Mouse (Mus musculus): ENCODE data around the gene P2rx6. TPM values are rescaled to one million over a fixed set of nuclear protein-coding genes. Genes with fewer than 3 reads are reported as not detected.
"Not testable (repeated sequence)": the region's sequence is repeated elsewhere in the genome, so short reads cannot be mapped to it uniquely, and the experiment has no call there.

The P2rx6 gene
- total and polyA plus RNA-seq, 2 experiments from 2014 or later, result 2.3 to 5.1 TPM

DNA sequence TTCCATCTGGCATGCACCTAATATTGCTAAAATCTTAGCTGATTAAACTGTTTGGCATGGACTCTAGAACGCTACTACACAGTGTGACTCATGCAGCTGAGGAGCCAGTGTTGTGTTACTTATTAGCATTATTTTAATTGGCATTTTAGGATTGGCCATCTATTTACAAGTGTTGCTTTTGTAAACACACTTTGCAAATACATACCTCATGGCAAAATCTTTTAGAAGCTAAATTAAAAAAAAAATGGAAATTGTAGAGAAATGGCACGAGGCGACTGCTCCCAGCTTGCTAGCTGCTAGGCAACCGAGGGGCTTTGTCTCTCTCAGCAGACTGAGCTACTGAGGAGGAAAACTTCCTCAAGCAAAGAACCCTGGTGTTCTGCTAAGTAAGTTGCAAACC is 43.3 kb downstream of the P2rx6 start:
- Histone ChIP-seq H3K36me3 (ENCODE audit: insufficient read depth, low read length) (no peaks in the 10 kb centered on the region), H3K9me3 (ENCODE audit: low read length) (no peaks in the 10 kb centered on the region), H3K4me3 (ENCODE audit: low read length) (no peak overlapping the region), H3K4me1 (ENCODE audit: insufficient read depth, low read length) (no peaks in the 10 kb centered on the region), H3K27me3 (ENCODE audit: insufficient read depth, low read length) (no peaks in the 10 kb centered on the region), H3K4me2 (ENCODE audit: low read depth, low read length) (no peak overlapping the region), H3K27ac (no peak overlapping the region), H3K9ac (replicated peaks; ENCODE audit: low read length) (no peak overlapping the region)
- ATAC-seq (no peak), DNase-seq (ENCODE audit: low spot score) (peak; percentile 32)
- TF ChIP-seq CTCF (IDR thresholded peaks at IDR 0.05; ENCODE audit: low read depth), result no peak
- WGBS, result 37% methylated on average over 4 of the region's 4 CpGs

DNA sequence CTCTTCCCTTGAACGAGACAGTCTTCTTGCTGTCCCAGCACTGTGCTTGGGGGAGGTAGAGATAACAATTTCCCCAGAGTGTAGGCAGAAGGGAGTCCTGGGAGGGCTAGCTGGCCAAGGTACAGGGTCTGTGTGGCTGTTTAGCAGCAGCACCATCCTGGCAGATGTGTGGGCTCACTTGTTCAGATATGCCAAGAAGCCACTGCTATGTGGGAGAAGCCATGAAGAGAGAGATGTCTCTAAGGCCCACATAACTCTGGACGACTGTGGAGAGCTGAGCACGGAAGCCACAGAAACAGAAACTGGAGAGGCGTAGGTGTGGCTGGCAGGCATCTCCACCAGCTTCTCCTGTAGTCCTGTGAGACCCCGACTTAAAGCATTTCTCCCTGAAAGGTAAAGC is 44.0 kb downstream of the P2rx6 start:
- TF ChIP-seq CTCF (IDR thresholded peaks at IDR 0.05; ENCODE audit: low read depth), result no peak
- Histone ChIP-seq H3K27ac (no peak overlapping the region), H3K9ac (replicated peaks; ENCODE audit: low read length) (no peak overlapping the region), H3K36me3 (ENCODE audit: insufficient read depth, low read length) (no peaks in the 10 kb centered on the region), H3K27me3 (ENCODE audit: insufficient read depth, low read length) (no peaks in the 10 kb centered on the region), H3K4me2 (ENCODE audit: low read depth, low read length) (no peak overlapping the region), H3K4me1 (ENCODE audit: insufficient read depth, low read length) (no peaks in the 10 kb centered on the region), H3K4me3 (ENCODE audit: low read length) (no peak overlapping the region), H3K9me3 (ENCODE audit: low read length) (no peaks in the 10 kb centered on the region)
- ATAC-seq (no peak), DNase-seq (ENCODE audit: low spot score) (no peak)
- 71% methylated on average over 5 of the region's 5 CpGs for WGBS

DNA sequence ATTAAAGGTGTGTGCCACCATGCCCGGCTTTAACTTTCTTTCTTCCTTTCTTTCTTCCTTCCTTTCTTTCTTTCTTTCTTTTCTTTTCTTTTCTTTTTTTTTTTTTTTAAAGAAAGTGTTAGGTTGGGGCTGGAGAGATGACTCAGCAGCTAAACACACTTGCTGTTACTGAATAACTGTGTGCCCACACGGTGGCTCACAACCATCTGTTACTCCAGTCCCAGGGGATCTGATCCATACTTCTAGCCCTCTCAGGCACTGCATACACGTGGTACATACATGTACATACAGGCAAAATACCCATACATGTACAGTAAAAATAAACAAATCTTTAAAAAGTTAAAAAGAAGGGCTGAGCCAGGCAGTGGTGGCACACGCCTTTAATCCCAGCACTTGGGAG is 49.7 kb downstream of the P2rx6 start:
- H3K9me3 ChIP-seq (ENCODE audit: low read length), result no peaks in the 10 kb centered on the region
- H3K9ac ChIP-seq (replicated peaks; ENCODE audit: low read length), result no peak overlapping the region
- no peak for ATAC-seq
- WGBS, result 71% methylated on average over 4 of the region's 4 CpGs
- H3K4me2 ChIP-seq (ENCODE audit: low read depth, low read length), result no peak overlapping the region
- no peaks in the 10 kb centered on the region for H3K4me1 ChIP-seq (ENCODE audit: insufficient read depth, low read length)
- DNase-seq (ENCODE audit: low spot score), result no peak
- no peaks in the 10 kb centered on the region for H3K36me3 ChIP-seq (ENCODE audit: insufficient read depth, low read length)
- no peaks in the 10 kb centered on the region for H3K27me3 ChIP-seq (ENCODE audit: insufficient read depth, low read length)
- H3K4me3 ChIP-seq (ENCODE audit: low read length), result no peak overlapping the region
- TF ChIP-seq CTCF (IDR thresholded peaks at IDR 0.05; ENCODE audit: low read depth), result no peak
- H3K27ac ChIP-seq, result no peak overlapping the region

DNA sequence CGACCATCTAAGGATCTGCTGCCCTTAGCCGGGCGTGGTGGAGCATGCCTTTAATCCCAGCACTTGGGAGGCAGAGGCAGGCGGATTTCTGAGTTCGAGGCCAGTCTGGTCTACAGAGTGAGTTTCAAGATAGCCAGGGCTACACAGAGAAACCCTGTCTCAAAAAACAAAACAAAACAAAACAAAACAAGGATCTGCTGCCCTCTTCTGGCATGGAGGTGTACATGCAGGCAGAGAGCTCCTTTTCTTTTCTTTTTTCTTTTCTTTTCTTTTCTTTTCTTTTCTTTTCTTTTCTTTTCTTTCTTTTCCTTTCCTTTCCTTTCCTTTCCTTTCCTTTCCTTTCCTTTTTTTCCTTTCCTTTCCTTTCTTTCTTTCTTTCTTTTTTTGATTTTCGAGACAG is 53.1 kb downstream of the P2rx6 start:
- 90% methylated on average over 6 of the region's 6 CpGs for WGBS
- not testable (repeated sequence) for H3K4me2 ChIP-seq (ENCODE audit: low read depth, low read length); H3K4me1 ChIP-seq (ENCODE audit: insufficient read depth, low read length); H3K27ac ChIP-seq; H3K9me3 ChIP-seq (ENCODE audit: low read length); H3K4me3 ChIP-seq (ENCODE audit: low read length); H3K9ac ChIP-seq (replicated peaks; ENCODE audit: low read length); H3K27me3 ChIP-seq (ENCODE audit: insufficient read depth, low read length); DNase-seq (ENCODE audit: low spot score); H3K36me3 ChIP-seq (ENCODE audit: insufficient read depth, low read length); ATAC-seq
- peak; percentile 65 for TF ChIP-seq CTCF (IDR thresholded peaks at IDR 0.05; ENCODE audit: low read depth)

DNA sequence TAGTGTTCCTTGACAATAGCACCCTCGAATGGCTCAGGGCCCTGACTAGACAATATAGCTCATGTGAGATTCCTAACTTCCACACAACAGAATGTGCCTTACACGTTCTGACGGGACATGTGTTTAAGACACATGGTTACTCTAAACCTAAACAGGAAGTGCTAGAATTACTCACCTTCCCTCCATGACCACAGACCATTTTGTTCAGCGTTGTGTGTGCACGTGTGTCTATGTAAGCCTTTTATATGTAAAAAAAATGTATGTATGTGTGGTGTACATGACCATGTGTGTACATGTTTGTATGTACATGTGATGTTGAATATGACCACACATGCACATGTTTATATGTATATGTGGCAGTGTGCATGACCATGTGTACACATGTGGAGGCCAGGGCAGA is 54.5 kb downstream of the P2rx6 start:
- Histone ChIP-seq H3K9ac (replicated peaks; ENCODE audit: low read length) (no peak overlapping the region), H3K27me3 (ENCODE audit: insufficient read depth, low read length) (no peaks in the 10 kb centered on the region), H3K9me3 (ENCODE audit: low read length) (no peaks in the 10 kb centered on the region), H3K4me1 (ENCODE audit: insufficient read depth, low read length) (no peaks in the 10 kb centered on the region; the same call in 1 of the 2 replicates), H3K4me3 (ENCODE audit: low read length) (no peak overlapping the region), H3K4me2 (ENCODE audit: low read depth, low read length) (no peak overlapping the region), H3K36me3 (ENCODE audit: insufficient read depth, low read length) (no peaks in the 10 kb centered on the region), H3K27ac (no peak overlapping the region)
- 85% methylated on average over 5 of the region's 5 CpGs for WGBS
- ATAC-seq (no peak), DNase-seq (ENCODE audit: low spot score) (no peak)
- TF ChIP-seq CTCF (IDR thresholded peaks at IDR 0.05; ENCODE audit: low read depth), result no peak

DNA sequence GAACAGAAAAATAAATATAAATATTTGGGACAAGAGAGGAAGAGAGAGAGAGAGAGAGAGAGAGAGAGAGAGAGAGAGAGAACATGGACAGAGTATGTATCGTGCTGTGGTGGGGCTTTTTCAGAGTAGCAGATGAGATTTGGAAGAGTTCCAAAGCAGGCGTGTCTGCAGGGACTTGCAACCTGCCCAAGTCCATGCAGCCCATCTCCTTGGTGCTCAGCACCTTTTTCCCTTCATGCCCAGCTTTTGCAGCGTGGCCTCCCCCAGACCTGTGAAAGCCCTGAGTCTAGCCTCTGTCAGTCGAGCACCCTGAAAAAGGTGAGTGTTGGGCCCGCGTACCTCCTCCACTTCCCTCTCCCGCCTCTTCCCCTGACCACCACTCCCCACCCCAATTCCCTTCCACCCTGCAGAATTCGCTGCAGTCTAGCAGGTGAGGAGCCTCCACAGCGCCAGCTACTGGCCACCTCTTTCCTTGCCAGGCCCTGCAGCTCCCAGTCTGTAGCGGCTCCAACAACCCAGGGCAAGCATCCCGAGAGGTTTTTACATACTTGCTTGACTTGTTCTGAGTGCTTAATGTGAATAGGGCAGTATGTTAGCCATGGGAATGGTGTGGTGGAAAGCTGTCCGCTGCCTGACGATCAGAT is 56.4 kb downstream of the P2rx6 start:
- 0 out of 2 replicates have a peak, but pooled peaks cover 4% of the 10 kb centered on the region for H3K36me3 ChIP-seq (ENCODE audit: insufficient read depth, low read length)
- WGBS, result 21% methylated on average over 13 of the region's 13 CpGs
- no peak overlapping the region for H3K9ac ChIP-seq (replicated peaks; ENCODE audit: low read length)
- H3K27me3 ChIP-seq (ENCODE audit: insufficient read depth, low read length), result no peaks in the 10 kb centered on the region
- no peaks in the 10 kb centered on the region for H3K9me3 ChIP-seq (ENCODE audit: low read length)
- ATAC-seq (peak; percentile 72; the same call in 1 of the 2 replicates), DNase-seq (ENCODE audit: low spot score) (peak; percentile 55)
- peak; percentile 83 for TF ChIP-seq CTCF (IDR thresholded peaks at IDR 0.05; ENCODE audit: low read depth)
- no peak overlapping the region for H3K4me2 ChIP-seq (ENCODE audit: low read depth, low read length)
- H3K4me1 ChIP-seq (ENCODE audit: insufficient read depth, low read length), result no peaks in the 10 kb centered on the region; the same call in 1 of the 2 replicates
- H3K4me3 ChIP-seq (ENCODE audit: low read length), result no peak overlapping the region
- H3K27ac ChIP-seq, result no peak overlapping the region

Measured in hindbrain, postnatal 0 days (tissue).